Mouse (Mus musculus) liver, postnatal 0 days (tissue): ENCODE measurements around the gene Slc38a8. TPM values are rescaled to one million over a fixed set of nuclear protein-coding genes. Genes with fewer than 3 reads are reported as not detected.
A peak's percentile ranks its signal among the peaks of the same experiment; 100 is the strongest.

ENCODE experiments used
- ATAC-seq: fragments of 200-750 bp; cut with Nextera tagmentation; 2 replicates; pipeline ENCODE4 v1.8.0; 2017; ENCODE audit warnings: mild to moderate bottlenecking, moderate library complexity
- DNase-seq: peaks from one replicate; pipeline ENCODE4 v3.0.0-alpha.2; 2016
- H3K27ac ChIP-seq: fragments of 300-500 bp; sonication (generic); 2 replicates; pipeline ENCODE4 v1.5.1; 2014; ENCODE audit warnings: antibody characterized with exemption, moderate library complexity, mild to moderate bottlenecking, low read depth
- H3K27me3 ChIP-seq: fragments of 300-500 bp; sonication (generic); 2 replicates; pipeline ENCODE4 v1.6.1; 2014; ENCODE audit warnings: low read length, control low read depth, mixed read lengths; ENCODE audit not compliant: insufficient read depth
- H3K36me3 ChIP-seq: fragments of 300-500 bp; sonication (generic); replicated peaks from 2 replicates; pipeline ENCODE4 v1.6.1; 2014; ENCODE audit warnings: mild to moderate bottlenecking, control low read depth, low read length, moderate library complexity, mixed read lengths; ENCODE audit not compliant: insufficient read depth
- H3K4me1 ChIP-seq: fragments of 300-500 bp; sonication (generic); 2 replicates; pipeline ENCODE4 v1.6.1; 2014; ENCODE audit warnings: antibody characterized with exemption, mild to moderate bottlenecking, control low read depth; ENCODE audit not compliant: insufficient read depth
- H3K4me2 ChIP-seq: fragments of 300-500 bp; sonication (generic); 2 replicates; pipeline ENCODE4 v1.6.1; 2014; ENCODE audit warnings: low read depth, mild to moderate bottlenecking, low read length, moderate library complexity, mixed read lengths
- H3K4me3 ChIP-seq: fragments of 300-500 bp; sonication (generic); 2 replicates; pipeline ENCODE4 v1.5.1; 2014; ENCODE audit warnings: low read depth, low read length
- H3K9ac ChIP-seq: fragments of 300-500 bp; sonication (generic); replicated peaks from 2 replicates; pipeline ENCODE4 v1.6.1; 2014; ENCODE audit warnings: mild to moderate bottlenecking, moderate library complexity
- H3K9me3 ChIP-seq: fragments of 300-500 bp; sonication (generic); 2 replicates; pipeline ENCODE4 v1.6.1; 2016; ENCODE audit warnings: mild to moderate bottlenecking, control low read depth, low read length, mixed read lengths
- CTCF ChIP-seq: sonication (generic); IDR thresholded peaks from 2 replicates; pipeline ENCODE4 v1.5.1; 2016; ENCODE audit warnings: antibody characterized with exemption, low read depth
- EP300 ChIP-seq: IDR thresholded peaks from 2 replicates; pipeline ENCODE4 v1.6.1; 2016; ENCODE audit warnings: antibody characterized with exemption, low read depth, mild to moderate bottlenecking
- WGBS: fragments of 180-500 bp; shearing (Covaris S2); extraction: QIAGEN DNeasy Blood & Tissue Kit; methylation state at CpG from one replicate; pipeline ENCODE4 v1.1.7; 2014; ENCODE audit not compliant: insufficient replicate concordance; 5-methylcytosine and 5-hydroxymethylcytosine counted together
- polyA plus RNA-seq: library from polyadenylated mRNA; unstranded; fragments of >200 nt; fragmentation: Nextera tagmentation; extraction: Ambion mirVana; gene quantifications from 2 replicates; pipeline ENCODE4 v1.2.1, GENCODE M21; 2015

The Slc38a8 gene
- polyA plus RNA-seq, 1 experiment from 2014 or later = not detected

- Histone ChIP-seq H3K9ac (no peak overlapping the region), H3K36me3 (no peaks in the 10 kb centered on the region), H3K4me2 (no peak overlapping the region), H3K4me3 (no peak overlapping the region), H3K4me1 (no peaks in the 10 kb centered on the region), H3K27ac (no peak overlapping the region), H3K27me3 (0 out of 2 replicates have a peak, but pooled peaks cover 6% of the 10 kb centered on the region), H3K9me3 (no peaks in the 10 kb centered on the region)
- TF ChIP-seq CTCF = no peak
- no peak for TF ChIP-seq EP300
- DNase-seq (no peak), ATAC-seq (no peak)
- WGBS = 77% methylated on average over 5 of the region's 5 CpGs
These were observed 45.5 kb downstream of the Slc38a8 start for GRCm38 (mm10) chr8:119456045-119456444.

GRCm38 (mm10) chr8:119452919-119453318 is 48.6 kb downstream of the Slc38a8 start:
- Histone ChIP-seq H3K36me3 (no peaks in the 10 kb centered on the region), H3K4me3 (no peak overlapping the region), H3K4me2 (no peak overlapping the region), H3K4me1 (no peaks in the 10 kb centered on the region), H3K9ac (no peak overlapping the region), H3K9me3 (no peaks in the 10 kb centered on the region), H3K27me3 (peaks cover 22% of the 10 kb centered on the region), H3K27ac (no peak overlapping the region)
- no peak for DNase-seq
- no peak for ATAC-seq
- WGBS = 80% methylated on average over 5 of the region's 5 CpGs
- TF ChIP-seq CTCF (no peak), EP300 (no peak)

GRCm38 (mm10) chr8:119451131-119451530 is 50.4 kb downstream of the Slc38a8 start:
- H3K36me3 ChIP-seq = no peaks in the 10 kb centered on the region
- no peaks in the 10 kb centered on the region for H3K9me3 ChIP-seq
- H3K4me3 ChIP-seq = no peak overlapping the region
- 73% methylated on average over 4 of the region's 4 CpGs for WGBS
- DNase-seq = no peak
- H3K4me2 ChIP-seq = no peak overlapping the region
- TF ChIP-seq CTCF (no peak), EP300 (no peak)
- no peak overlapping the region for H3K27ac ChIP-seq
- no peaks in the 10 kb centered on the region for H3K4me1 ChIP-seq
- H3K27me3 ChIP-seq = peaks cover 37% of the 10 kb centered on the region
- ATAC-seq = no peak
- no peak overlapping the region for H3K9ac ChIP-seq

GRCm38 (mm10) chr8:119449627-119450026 is 51.9 kb downstream of the Slc38a8 start:
- Histone ChIP-seq H3K27me3 (peaks cover 38% of the 10 kb centered on the region), H3K4me1 (no peaks in the 10 kb centered on the region), H3K4me2 (no peak overlapping the region), H3K36me3 (peaks cover 11% of the 10 kb centered on the region), H3K4me3 (no peak overlapping the region), H3K9me3 (no peaks in the 10 kb centered on the region), H3K27ac (no peak overlapping the region), H3K9ac (no peak overlapping the region)
- DNase-seq = no peak
- no peak for ATAC-seq
- TF ChIP-seq CTCF (no peak), EP300 (no peak)
- WGBS = 72% methylated on average over 11 of the region's 12 CpGs

- H3K36me3 ChIP-seq = peaks cover 24% of the 10 kb centered on the region
- DNase-seq (no peak), ATAC-seq (no peak)
- no peak overlapping the region for H3K4me2 ChIP-seq
- no peaks in the 10 kb centered on the region for H3K9me3 ChIP-seq
- no peaks in the 10 kb centered on the region for H3K4me1 ChIP-seq
- H3K9ac ChIP-seq = no peak overlapping the region
- no peak for TF ChIP-seq EP300
- TF ChIP-seq CTCF = no peak
- H3K27ac ChIP-seq = no peak overlapping the region
- peaks cover 38% of the 10 kb centered on the region for H3K27me3 ChIP-seq
- 8% methylated on average over 17 of the region's 17 CpGs for WGBS
- H3K4me3 ChIP-seq = no peak overlapping the region
These were observed 53.7 kb downstream of the Slc38a8 start for GRCm38 (mm10) chr8:119447781-119448170.

- Histone ChIP-seq H3K9me3 (no peaks in the 10 kb centered on the region), H3K4me2 (peak overlapping the region; percentile 71), H3K9ac (no peak overlapping the region), H3K4me3 (peak overlapping the region; percentile 40; the same call in 1 of the 2 replicates), H3K27ac (no peak overlapping the region), H3K4me1 (no peaks in the 10 kb centered on the region), H3K36me3 (peaks cover 30% of the 10 kb centered on the region), H3K27me3 (peaks cover 36% of the 10 kb centered on the region)
- no peak for DNase-seq
- peak; percentile 16 for ATAC-seq
- TF ChIP-seq CTCF (no peak), EP300 (no peak)
- 3% methylated on average over 30 of the region's 80 CpGs for WGBS
These were observed 54.3 kb downstream of the Slc38a8 start for GRCm38 (mm10) chr8:119446990-119447780.
